20 mouse cellular contexts compared by ENCODE assay signal in genomic region chr9:76876020-76876419, GRCm38 (mm10).
DNase-seq lines count a peak whose midpoint lies in the region; ATAC-seq lines count a peak whose summit lies in the region.
"Had no signal": no experiment of that assay in that cellular context is flagged by ENCODE, and none has a peak within 500 bp of the region (broad histone marks: within the 10 kb centered on the region; RNA-seq: fewer than 3 reads in every experiment).

No protein-coding gene starts in this region.

- ATAC-seq in common myeloid progenitor, adult 5-6 weeks (replicated peaks; ENCODE audit: low read depth, poor library complexity, severe bottlenecking) = peak; percentile 72
- peak; percentile 100 for ATAC-seq in granulocyte monocyte progenitor cell, adult 5-6 weeks (replicated peaks; ENCODE audit: poor library complexity, severe bottlenecking)
- peak; percentile 87 for ATAC-seq in megakaryocyte, adult 5-6 weeks (ENCODE audit: poor library complexity, severe bottlenecking)
- peak; percentile 97 for ATAC-seq in megakaryocyte progenitor cell, adult 5-6 weeks (replicated peaks; ENCODE audit: poor library complexity)
- ATAC-seq: activated CD4-positive, CD25-positive, alpha-beta regulatory T cell, adult 4 months; CD4-positive, CD25-positive, alpha-beta regulatory T cell, adult 4 months; Patski had no signal

- no peak for DNase-seq in layer of hippocampus, adult 8-10 months (ENCODE audit: low spot score in 2 of 2)
- no peak for DNase-seq in cerebellum, postnatal 36 days
- no peak for DNase-seq in thymus, postnatal 14 days
- no peak for DNase-seq in urinary bladder, adult 2 months (ENCODE audit: low spot score)
- DNase-seq: adrenal gland, adult 2 months; adrenal gland, adult 8-10 months; adrenal gland, postnatal 10 days; adrenal gland, postnatal 14 days; adrenal gland, postnatal 25 days; adrenal gland, postnatal 36 days; B cell, adult 2 months; cerebellum, adult 11 months; cerebellum, adult 11-12 months had no signal
